Comparison of ENCODE assay signal across 25 mouse cellular contexts in the genomic region with DNA sequence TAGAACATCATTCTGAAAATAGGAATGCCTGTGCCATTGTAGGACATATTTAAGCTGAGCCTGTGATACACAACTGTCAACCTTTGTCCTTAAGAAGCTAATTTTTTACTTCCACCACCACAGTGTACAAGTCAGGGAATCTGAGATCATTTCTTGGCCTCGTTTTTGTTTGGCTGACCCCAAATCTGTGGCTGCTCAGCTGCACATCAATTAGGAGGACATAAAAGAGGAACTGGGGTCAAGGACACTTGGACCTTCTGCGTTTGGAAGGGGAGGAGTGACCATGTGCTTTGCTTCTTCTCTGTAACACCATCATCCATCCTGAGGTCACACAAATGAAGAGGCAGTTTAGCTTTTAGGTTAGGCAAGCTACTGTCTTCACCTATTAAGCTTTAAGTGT. TPM values are rescaled to one million over a fixed set of nuclear protein-coding genes. Genes with fewer than 3 reads are reported as not detected.
A peak's percentile ranks its signal among the peaks of the same experiment; 100 is the strongest.
DNase-seq lines count a peak whose midpoint lies in the region; TF ChIP-seq lines count a peak whose summit lies in the region.
"Had no signal": no experiment of that assay in that cellular context is flagged by ENCODE, and none has a peak within 500 bp of the region (broad histone marks: within the 10 kb centered on the region; RNA-seq: fewer than 3 reads in every experiment).

No protein-coding gene starts in this region.

- peak; percentile 26 for DNase-seq in adrenal gland, postnatal 14 days
- no peak for DNase-seq in adrenal gland, adult 18-20 months (ENCODE audit: low spot score in 2 of 2)
- DNase-seq in left cerebral cortex, adult 2 months (ENCODE audit: extremely low spot score in 1 of 2, low spot score in 2 of 2) = no peak
- DNase-seq in left cerebral cortex, postnatal 14 days (ENCODE audit: low spot score in 2 of 2) = no peak
- peak; percentile 59 for DNase-seq in 416B (ENCODE audit: low read depth)
- DNase-seq in kidney, postnatal 14 days = peak; percentile 77
- no peak for DNase-seq in right cerebral cortex, adult 2 months (ENCODE audit: low spot score in 2 of 2)
- DNase-seq: adrenal gland, postnatal 10 days; cerebellum, adult 2 months; cerebellum, postnatal 14 days; gastrocnemius, adult 2 months; heart, adult 2 months; heart, postnatal 4 days; retina, postnatal 1 day had no signal

- intact Hi-C loops in left cerebral cortex, adult 2 months (cut with DNase I) = no loop called here
- intact Hi-C loops in left cerebral cortex, postnatal 14 days (cut with DNase I) = no loop called here

- H3K4me3 ChIP-seq in left cerebral cortex, adult 2 months = no peak overlapping the region
- H3K4me3 ChIP-seq: erythroblast, embryonic 14.5 days; gastrocnemius, adult 2 months; heart, adult 2 months; heart, embryonic 12.5 days; hindbrain, embryonic 13.5 days; layer of hippocampus, adult 2 months; limb, embryonic 10.5 days; limb, embryonic 15.5 days; midbrain, embryonic 13.5 days; neural tube, embryonic 13.5 days; stomach, embryonic 15.5 days had no signal

- H3K27ac ChIP-seq in left cerebral cortex, adult 2 months = peak overlapping the region; percentile 64
- H3K27ac ChIP-seq: gastrocnemius, adult 2 months; heart, adult 2 months; hindbrain, embryonic 13.5 days; layer of hippocampus, adult 2 months; limb, embryonic 10.5 days; limb, embryonic 15.5 days; macrophage; midbrain, embryonic 13.5 days; neural tube, embryonic 13.5 days; stomach, embryonic 15.5 days had no signal

- TF ChIP-seq CTCF in left cerebral cortex, adult 2 months (IDR thresholded peaks at IDR 0.05) = no peak

RNA-seq across cellular contexts. Expression of a gene that starts 5.0 kb away (rescaled TPM):
- not detected in 2 replicates for total RNA-seq in adrenal gland, postnatal 14 days (2021)
- not detected for total RNA-seq in adrenal gland, adult 18-20 months (2021)
- total RNA-seq in left cerebral cortex, adult 2 months (2021) = 1 to 10 TPM; 3.3 to 3.5 TPM
- total RNA-seq in left cerebral cortex, postnatal 14 days (2021) = 1 to 10 TPM; 1.5 to 2.5 TPM
- total RNA-seq: adrenal gland, postnatal 10 days; heart, postnatal 4 days; megakaryocyte-erythroid progenitor cell, adult 5-6 weeks had no signal

RNA-seq across cellular contexts. Expression of a gene that starts 15.7 kb away (rescaled TPM):
- 80.5 and 115 TPM in 2 replicates for total RNA-seq in adrenal gland, postnatal 14 days (2021)
- 100 to 1,000 TPM; 265 to 297 TPM for total RNA-seq in adrenal gland, adult 18-20 months (2021)
- total RNA-seq in left cerebral cortex, adult 2 months (2021) = 10 to 100 TPM; 52.0 to 57.0 TPM
- 10 to 100 TPM; 38.1 to 38.7 TPM for total RNA-seq in left cerebral cortex, postnatal 14 days (2021)

RNA-seq across cellular contexts. Expression of a gene that starts 55.5 kb away (rescaled TPM):
- 0.78 and 0.79 TPM in 2 replicates for total RNA-seq in adrenal gland, postnatal 14 days (2021)
- total RNA-seq in adrenal gland, adult 18-20 months (2021) = 1 to 10 TPM in 1 of 2 experiments, under 1 TPM in 1; 0.22 to 1.1 TPM
- total RNA-seq in left cerebral cortex, adult 2 months (2021) = not detected
- total RNA-seq in left cerebral cortex, postnatal 14 days (2021) = under 1 TPM in 1 of 2 experiments, not detected in 1; 0.15 TPM
- total RNA-seq: gastrocnemius, adult 2 months; megakaryocyte-erythroid progenitor cell, adult 5-6 weeks had no signal

Comparison
In these comparisons a context has a peak if more than half of its experiments do, and no peak if none do; other contexts are left out.
1. DNase-seq: peak in adrenal gland, postnatal 14 days (single experiment), 416B (single experiment) and kidney, postnatal 14 days (single experiment); none in adrenal gland, adult 18-20 months (0 of 2), left cerebral cortex, adult 2 months (0 of 2), left cerebral cortex, postnatal 14 days (0 of 2) and right cerebral cortex, adult 2 months (0 of 2).